9 mouse cellular contexts compared by ENCODE assay signal in the genomic region with DNA sequence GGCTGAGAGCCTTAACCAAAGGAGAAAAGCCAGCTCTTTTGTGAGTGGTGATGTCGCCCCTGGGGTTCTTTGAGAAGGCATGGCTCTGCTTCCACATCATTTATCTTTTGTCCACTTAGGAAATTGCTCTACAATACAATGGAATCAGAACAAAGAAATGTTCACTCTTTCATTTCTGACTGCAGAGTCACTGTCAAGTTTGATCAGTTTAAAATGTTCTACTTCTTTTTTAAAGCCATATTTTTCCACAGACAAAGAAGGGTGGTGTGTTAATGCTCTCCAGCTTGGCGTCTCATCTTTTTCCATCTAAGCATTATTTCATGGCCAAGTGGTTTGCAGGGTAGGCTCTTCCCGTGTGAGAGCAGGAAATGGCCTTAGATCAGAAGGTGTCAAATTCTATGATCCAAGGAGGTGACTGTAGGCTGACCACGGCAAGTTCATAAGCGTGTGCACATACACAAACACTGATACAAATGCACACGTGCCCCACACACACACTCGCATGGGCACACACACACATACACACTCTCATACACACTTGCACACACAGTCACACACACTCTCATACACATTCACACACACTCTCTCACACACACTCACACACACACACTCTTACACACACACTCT.
DNase-seq lines count a peak whose midpoint lies in the region; ATAC-seq and TF ChIP-seq lines count a peak whose summit lies in the region.
"Had no signal": no experiment of that assay in that cellular context is flagged by ENCODE, and none has a peak within 500 bp of the region (broad histone marks: within the 10 kb centered on the region; RNA-seq: fewer than 3 reads in every experiment).

No protein-coding gene starts in this region.

- H3K9me3 ChIP-seq in forebrain, embryonic 13.5 days (replicated peaks): no peaks in the 10 kb centered on the region
- no peaks in the 10 kb centered on the region for H3K9me3 ChIP-seq in forebrain, embryonic 15.5 days
- H3K9me3 ChIP-seq in kidney, postnatal 0 days (replicated peaks; ENCODE audit: low read length): no peaks in the 10 kb centered on the region
- H3K9me3 ChIP-seq in liver, embryonic 14.5 days (ENCODE audit: control insufficient read depth, low read length): no peaks in the 10 kb centered on the region

- DNase-seq in kidney, postnatal 0 days (ENCODE audit: low spot score): no peak
- DNase-seq in kidney, postnatal 14 days: no peak
- DNase-seq in liver, embryonic 14.5 days (ENCODE audit: low read depth in 3 of 3, low spot score in 3 of 3): no peak
- DNase-seq in left cerebral cortex, postnatal 10 days (ENCODE audit: extremely low spot score in 1 of 2, low spot score in 2 of 2): no peak
- DNase-seq in B cell, adult 2 months: no peak
- DNase-seq: thymus, postnatal 25 days had no signal

- H3K27ac ChIP-seq in forebrain, embryonic 13.5 days: no peak overlapping the region
- H3K27ac ChIP-seq in forebrain, embryonic 15.5 days (replicated peaks): no peak overlapping the region
- 0 out of 2 replicates have a peak overlapping the region, but pooled peaks have one; percentile 31 for H3K27ac ChIP-seq in kidney, postnatal 0 days
- H3K27ac ChIP-seq in bone marrow, adult 2 months (ENCODE audit: control insufficient read depth, insufficient read depth, low read depth, low read length, poor library complexity): peak overlapping the region; percentile 85
- H3K27ac ChIP-seq in liver, embryonic 14.5 days: peak overlapping the region; percentile 98

- ATAC-seq in forebrain, embryonic 13.5 days: peak; percentile 3; the same call in 1 of the 2 replicates
- no peak for ATAC-seq in forebrain, embryonic 15.5 days (replicated peaks)
- ATAC-seq in kidney, postnatal 0 days (replicated peaks; ENCODE audit: low FRiP score, low read depth): no peak
- ATAC-seq in liver, embryonic 14.5 days (ENCODE audit: insufficient read depth): no peak

- no peak overlapping the region for H3K4me3 ChIP-seq in forebrain, embryonic 13.5 days
- no peak overlapping the region for H3K4me3 ChIP-seq in forebrain, embryonic 15.5 days
- no peak overlapping the region for H3K4me3 ChIP-seq in kidney, postnatal 0 days (replicated peaks; ENCODE audit: low read depth, low read length)
- no peak overlapping the region for H3K4me3 ChIP-seq in bone marrow, adult 2 months (replicated peaks; ENCODE audit: control insufficient read depth, low read depth, low read length)
- H3K4me3 ChIP-seq in liver, embryonic 14.5 days (ENCODE audit: insufficient read depth in 1 of 2, low read depth in 2 of 2, low read length in 2 of 2): no peak overlapping the region

- no peaks in the 10 kb centered on the region for H3K36me3 ChIP-seq in forebrain, embryonic 13.5 days (ENCODE audit: poor library complexity, severe bottlenecking)
- no peaks in the 10 kb centered on the region for H3K36me3 ChIP-seq in forebrain, embryonic 15.5 days
- no peaks in the 10 kb centered on the region for H3K36me3 ChIP-seq in kidney, postnatal 0 days (ENCODE audit: insufficient read depth, low read length)
- H3K36me3 ChIP-seq in liver, embryonic 14.5 days (replicated peaks; ENCODE audit: control insufficient read depth, insufficient read depth, low read depth): no peaks in the 10 kb centered on the region

- 0 out of 2 replicates have a peak, but pooled peaks cover 7% of the 10 kb centered on the region for H3K4me1 ChIP-seq in forebrain, embryonic 13.5 days
- H3K4me1 ChIP-seq in forebrain, embryonic 15.5 days: no peaks in the 10 kb centered on the region
- H3K4me1 ChIP-seq in kidney, postnatal 0 days (replicated peaks; ENCODE audit: insufficient read depth, low read length): 0 out of 2 replicates have a peak, but pooled peaks cover 5% of the 10 kb centered on the region
- H3K4me1 ChIP-seq in bone marrow, adult 2 months (ENCODE audit: control insufficient read depth, insufficient read depth, low read length): peaks cover 3% of the 10 kb centered on the region; the same call in 1 of the 2 replicates
- H3K4me1 ChIP-seq in liver, embryonic 14.5 days (replicated peaks; ENCODE audit: control insufficient read depth in 2 of 2, insufficient read depth in 2 of 2, low read length in 1 of 2): peaks cover 36 to 45% of the 10 kb centered on the region in 2 experiments

- no peak overlapping the region for H3K9ac ChIP-seq in forebrain, embryonic 13.5 days
- H3K9ac ChIP-seq in forebrain, embryonic 15.5 days (replicated peaks): no peak overlapping the region
- H3K9ac ChIP-seq in kidney, postnatal 0 days (ENCODE audit: low read depth, low read length): no peak overlapping the region
- peak overlapping the region; percentile 72 for H3K9ac ChIP-seq in liver, embryonic 14.5 days (replicated peaks)

- H3K4me2 ChIP-seq in forebrain, embryonic 13.5 days: no peak overlapping the region
- no peak overlapping the region for H3K4me2 ChIP-seq in forebrain, embryonic 15.5 days (replicated peaks)
- no peak overlapping the region for H3K4me2 ChIP-seq in kidney, postnatal 0 days (ENCODE audit: low read length)
- peak overlapping the region; percentile 64 for H3K4me2 ChIP-seq in liver, embryonic 14.5 days (ENCODE audit: low read depth)

- no peaks in the 10 kb centered on the region for H3K27me3 ChIP-seq in forebrain, embryonic 13.5 days
- no peaks in the 10 kb centered on the region for H3K27me3 ChIP-seq in forebrain, embryonic 15.5 days
- no peaks in the 10 kb centered on the region for H3K27me3 ChIP-seq in kidney, postnatal 0 days (ENCODE audit: insufficient read depth, low read length)
- no peaks in the 10 kb centered on the region for H3K27me3 ChIP-seq in liver, embryonic 14.5 days (ENCODE audit: control insufficient read depth, insufficient read depth, low read length)

- intact Hi-C loops in left cerebral cortex, postnatal 10 days (cut with DNase I): no loop called here

- WGBS in forebrain, embryonic 13.5 days: 56% methylated on average over 7 of the region's 7 CpGs
- 50% methylated on average over 7 of the region's 7 CpGs for WGBS in forebrain, embryonic 15.5 days
- 33% methylated on average over 7 of the region's 7 CpGs for WGBS in kidney, postnatal 0 days
- WGBS in bone marrow, adult 2 months: 35% methylated on average over 7 of the region's 7 CpGs
- 38% methylated on average over 7 of the region's 7 CpGs for WGBS in liver, embryonic 14.5 days (ENCODE audit: insufficient replicate concordance)

- TF ChIP-seq EP300 in liver, embryonic 14.5 days (IDR thresholded peaks at IDR 0.05; ENCODE audit: low read depth): no peak

- TF ChIP-seq CTCF in kidney, postnatal 0 days (IDR thresholded peaks at IDR 0.05; ENCODE audit: low read depth): no peak
- no peak for TF ChIP-seq CTCF in bone marrow, adult 2 months (IDR thresholded peaks at IDR 0.05; ENCODE audit: control insufficient read depth, insufficient read depth, low read length)
- no peak for TF ChIP-seq CTCF in liver, embryonic 14.5 days (IDR thresholded peaks at IDR 0.05; ENCODE audit: low read depth)

- no peak for TF ChIP-seq POLR2A in bone marrow, adult 2 months (IDR thresholded peaks at IDR 0.05; ENCODE audit: borderline replicate concordance, control insufficient read depth, low read depth, low read length)

Comparison
In these comparisons a context has a peak if more than half of its experiments do, and no peak if none do; other contexts are left out.
1. H3K27ac ChIP-seq: peak in kidney, postnatal 0 days (single experiment), bone marrow, adult 2 months (single experiment) and liver, embryonic 14.5 days (single experiment); none in forebrain, embryonic 13.5 days (single experiment) and forebrain, embryonic 15.5 days (single experiment).